Mouse (Mus musculus) stomach, postnatal 0 days (tissue): ENCODE results near the gene AL732309.1. TPM values are rescaled to one million over a fixed set of nuclear protein-coding genes. Genes with fewer than 3 reads are reported as not detected.
A peak's percentile ranks its signal among the peaks of the same experiment; 100 is the strongest.

Experiments
- ATAC-seq: fragments of 200-750 bp; cut with Nextera tagmentation; 2 replicates; pipeline ENCODE4 v1.8.0; 2017; ENCODE audit not compliant: low FRiP score, low TSS enrichment
- DNase-seq: peaks from one replicate; pipeline ENCODE4 v3.0.0-alpha.2; 2016; ENCODE audit warnings: low spot score
- H3K27ac ChIP-seq: fragments of 300-500 bp; sonication (generic); replicated peaks from 2 replicates; pipeline ENCODE4 v1.5.1; 2014; ENCODE audit warnings: mild to moderate bottlenecking, control low read depth
- H3K27me3 ChIP-seq: fragments of 300-500 bp; sonication (generic); 2 replicates; pipeline ENCODE4 v1.6.1; 2014; ENCODE audit warnings: low read length; ENCODE audit not compliant: control insufficient read depth, insufficient read depth
- H3K36me3 ChIP-seq: fragments of 300-500 bp; sonication (generic); 2 replicates; pipeline ENCODE4 v1.6.1; 2014; ENCODE audit warnings: low read length, mixed read lengths; ENCODE audit not compliant: control insufficient read depth, insufficient read depth
- H3K4me1 ChIP-seq: fragments of 300-500 bp; sonication (generic); replicated peaks from 2 replicates; pipeline ENCODE4 v1.6.1; 2014; ENCODE audit warnings: antibody characterized with exemption; ENCODE audit not compliant: control insufficient read depth, insufficient read depth
- H3K4me2 ChIP-seq: fragments of 300-500 bp; sonication (generic); replicated peaks from 2 replicates; pipeline ENCODE4 v1.6.1; 2014; ENCODE audit warnings: low read depth, mild to moderate bottlenecking, control low read depth, moderate library complexity
- H3K4me3 ChIP-seq: fragments of 300-500 bp; sonication (generic); 2 replicates; pipeline ENCODE4 v1.5.1; 2014; ENCODE audit warnings: low read depth, low read length, control low read depth
- H3K9ac ChIP-seq: fragments of 300-500 bp; sonication (generic); 2 replicates; pipeline ENCODE4 v1.6.1; 2014; ENCODE audit warnings: mild to moderate bottlenecking, low read length, control low read depth, mixed read lengths
- H3K9me3 ChIP-seq: fragments of 300-500 bp; sonication (generic); 2 replicates; pipeline ENCODE4 v1.6.1; 2016; ENCODE audit warnings: low read length; ENCODE audit not compliant: control insufficient read depth
- CTCF ChIP-seq: IDR thresholded peaks from 2 replicates; pipeline ENCODE4 v1.5.1; 2016; ENCODE audit warnings: antibody characterized with exemption, low read depth, mild to moderate bottlenecking, moderate library complexity
- EP300 ChIP-seq: optimal IDR thresholded peaks from 2 replicates; pipeline ENCODE3; 2016; ENCODE audit warnings: antibody characterized with exemption
- WGBS: fragments of 180-500 bp; shearing (Covaris S2); extraction: QIAGEN DNeasy Blood & Tissue Kit; methylation state at CpG from one replicate; pipeline ENCODE4 v1.1.7; 2014; 5-methylcytosine and 5-hydroxymethylcytosine counted together
- polyA plus RNA-seq: library from polyadenylated mRNA; unstranded; fragments of >200 nt; fragmentation: Nextera tagmentation; extraction: Ambion mirVana; gene quantifications from 2 replicates; pipeline ENCODE4 v1.2.1, GENCODE M21; 2015

The AL732309.1 gene
- polyA plus RNA-seq, result 12.8 and 16.6 TPM in 2 replicates

DNA sequence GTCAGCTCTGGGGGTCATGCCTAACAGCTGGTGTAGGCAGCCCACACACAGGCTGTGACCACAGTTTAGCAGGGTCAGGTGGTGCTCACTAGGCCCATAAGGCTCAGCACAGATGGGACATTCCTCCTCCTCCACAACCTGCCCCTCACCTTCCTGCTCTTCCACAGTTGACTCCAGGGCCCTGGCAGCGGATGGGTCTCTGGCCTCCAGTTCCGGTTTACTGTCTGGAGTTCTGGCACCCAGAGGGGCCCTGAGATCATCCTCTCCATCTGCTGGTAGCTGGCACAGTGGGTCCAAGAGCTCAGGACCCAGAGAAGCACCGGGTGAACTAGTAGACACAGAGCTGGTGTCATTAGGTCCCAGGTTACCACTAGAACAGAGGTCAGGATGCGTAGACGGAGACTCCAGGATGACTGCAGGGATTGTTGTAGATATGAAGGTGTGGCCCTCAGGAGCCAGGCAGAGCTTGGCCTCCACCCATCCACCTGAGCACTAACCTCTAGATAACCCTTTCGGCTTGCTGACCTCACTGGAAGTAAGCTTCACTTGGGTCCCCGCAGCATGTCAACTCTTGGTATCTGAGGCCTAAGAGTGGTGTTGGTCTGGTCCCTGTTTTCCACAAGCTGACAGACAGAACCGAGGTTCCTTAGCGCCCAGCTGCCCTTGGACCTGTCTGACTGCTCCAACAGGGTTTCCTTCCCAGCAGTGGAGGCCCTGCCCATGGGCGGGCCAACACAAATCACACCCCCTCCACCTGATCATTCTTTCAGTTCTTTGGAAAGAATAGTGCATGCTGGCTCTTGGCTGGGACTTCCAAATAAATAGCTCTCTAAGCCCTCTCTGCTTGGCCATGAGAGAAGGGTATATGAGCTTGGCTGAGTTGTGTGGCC is at the start of gene AL732309.1:
TSS of gene AL732309.1 (minus strand) at position 681 of the 890 bp plus-strand sequence.
- peak; percentile 78 for ATAC-seq
- Histone ChIP-seq H3K4me1 (peaks cover 4% of the 10 kb centered on the region), H3K27me3 (no peaks in the 10 kb centered on the region), H3K9me3 (no peaks in the 10 kb centered on the region), H3K36me3 (peaks cover 17% of the 10 kb centered on the region), H3K9ac (peak within 1 kb of the TSS; percentile 24), H3K27ac (peak within 1 kb of the TSS; percentile 87), H3K4me3 (0 out of 2 replicates have a peak within 1 kb of the TSS, but pooled peaks have one; percentile 8), H3K4me2 (peak within 1 kb of the TSS; percentile 35)
- 65% methylated on average over 10 of the region's 10 CpGs for WGBS
- DNase-seq, result peak; percentile 82
- TF ChIP-seq EP300 (peak; percentile 63), CTCF (no peak)

DNA sequence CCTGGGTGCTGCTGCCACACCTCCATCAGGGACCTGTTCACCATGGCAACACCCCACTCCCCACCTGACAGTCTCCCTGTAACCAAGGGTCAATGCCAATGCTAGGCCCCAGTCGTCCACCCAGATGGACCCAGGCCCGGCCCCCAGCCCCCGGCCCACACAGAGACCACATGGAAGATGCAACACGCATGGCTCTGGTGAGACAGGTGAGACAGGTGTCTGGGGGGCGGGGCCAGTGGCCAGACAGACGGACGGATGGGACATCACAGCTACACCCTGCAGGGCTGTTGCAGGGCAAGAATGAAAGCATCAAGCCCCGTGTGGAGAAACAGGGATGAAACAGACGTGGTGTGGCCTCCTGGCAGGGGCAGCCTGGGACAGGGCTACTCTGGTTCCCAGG is 47.0 kb upstream of the AL732309.1 start:
- DNase-seq (no peak), ATAC-seq (no peak)
- Histone ChIP-seq H3K4me1 (peaks cover 2% of the 10 kb centered on the region; the same call in 1 of the 2 replicates), H3K36me3 (no peaks in the 10 kb centered on the region), H3K4me2 (no peak overlapping the region), H3K9me3 (no peaks in the 10 kb centered on the region), H3K4me3 (no peak overlapping the region), H3K27ac (no peak overlapping the region), H3K9ac (no peak overlapping the region), H3K27me3 (peaks cover 8% of the 10 kb centered on the region; the same call in 1 of the 2 replicates)
- TF ChIP-seq CTCF (no peak), EP300 (no peak)
- 69% methylated on average over 9 of the region's 9 CpGs for WGBS

DNA sequence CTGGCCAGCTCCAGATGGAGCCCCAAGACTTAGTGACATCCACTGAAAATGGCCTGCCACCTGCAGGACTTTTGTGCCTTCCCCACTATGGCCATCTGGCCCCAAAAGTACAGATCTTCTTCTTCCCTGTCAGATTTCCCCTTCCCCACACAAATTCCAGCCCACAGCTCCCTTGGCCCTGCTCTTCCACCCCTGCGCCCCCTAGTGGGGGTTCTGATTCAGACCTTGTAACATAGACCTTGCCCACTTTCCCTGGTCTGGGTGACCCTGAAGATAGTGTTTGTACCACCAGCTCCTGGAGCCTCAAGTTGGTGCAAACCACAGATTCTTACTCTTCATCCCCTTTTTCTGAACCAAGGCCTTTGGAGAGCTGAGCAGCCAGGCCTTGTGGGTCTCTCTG is 46.2 kb upstream of the AL732309.1 start:
- DNase-seq, result peak; percentile 84
- Histone ChIP-seq H3K9ac (peak overlapping the region; percentile 23; the same call in 1 of the 2 replicates), H3K4me2 (peak overlapping the region; percentile 70)

DNA sequence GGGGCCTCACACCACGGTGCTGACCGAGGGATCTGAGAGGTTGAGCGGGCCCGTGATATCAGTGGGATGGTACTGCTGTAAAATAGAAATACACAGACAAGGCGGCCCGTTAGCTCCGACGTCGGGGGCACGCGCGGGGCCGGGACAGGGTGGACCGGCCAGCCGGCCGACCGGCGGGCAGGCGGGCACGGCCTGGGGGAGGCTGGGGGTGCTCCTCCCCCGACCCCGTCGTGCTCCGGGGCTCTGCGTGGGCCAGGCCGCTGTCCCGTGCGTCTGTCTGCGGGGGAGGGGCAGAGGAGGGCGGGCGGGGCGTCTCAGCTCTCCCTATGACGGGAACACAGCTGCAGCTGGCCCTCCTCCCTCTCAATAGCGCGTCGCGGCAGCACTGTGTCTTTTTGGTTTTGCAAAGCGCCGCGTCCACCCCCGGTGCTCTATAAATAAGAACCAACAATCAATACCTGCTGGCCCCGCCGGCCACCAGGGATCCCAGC is 45.4 kb upstream of the AL732309.1 start:
- no peaks in the 10 kb centered on the region for H3K9me3 ChIP-seq
- 4% methylated on average over 41 of the region's 43 CpGs for WGBS
- TF ChIP-seq EP300 (no peak), CTCF (no peak)
- H3K4me1 ChIP-seq, result peaks cover 8% of the 10 kb centered on the region; the same call in 1 of the 2 replicates
- H3K36me3 ChIP-seq, result no peaks in the 10 kb centered on the region
- no peak overlapping the region for H3K27ac ChIP-seq
- peak overlapping the region; percentile 38 for H3K4me3 ChIP-seq
- peak overlapping the region; percentile 70 for H3K4me2 ChIP-seq
- peaks cover 8% of the 10 kb centered on the region; the same call in 1 of the 2 replicates for H3K27me3 ChIP-seq
- peak; percentile 66 for DNase-seq
- peak overlapping the region; percentile 23 for H3K9ac ChIP-seq
- ATAC-seq, result no peak; the same call in 1 of the 2 replicates

More for the DNA sequence above, 46.2 kb upstream of the AL732309.1 start:
- H3K4me3 ChIP-seq, result peak overlapping the region; percentile 38; the same call in 1 of the 2 replicates
- WGBS, result 0% methylated on average over 1 of the region's 1 CpGs
- ATAC-seq, result no peak; the same call in 1 of the 2 replicates
- H3K27ac ChIP-seq, result no peak overlapping the region
- H3K4me1 ChIP-seq, result peaks cover 8% of the 10 kb centered on the region; the same call in 1 of the 2 replicates
- peaks cover 8% of the 10 kb centered on the region; the same call in 1 of the 2 replicates for H3K27me3 ChIP-seq
- H3K36me3 ChIP-seq, result no peaks in the 10 kb centered on the region
- H3K9me3 ChIP-seq, result no peaks in the 10 kb centered on the region
- TF ChIP-seq EP300 (no peak), CTCF (peak; percentile 93)

DNA sequence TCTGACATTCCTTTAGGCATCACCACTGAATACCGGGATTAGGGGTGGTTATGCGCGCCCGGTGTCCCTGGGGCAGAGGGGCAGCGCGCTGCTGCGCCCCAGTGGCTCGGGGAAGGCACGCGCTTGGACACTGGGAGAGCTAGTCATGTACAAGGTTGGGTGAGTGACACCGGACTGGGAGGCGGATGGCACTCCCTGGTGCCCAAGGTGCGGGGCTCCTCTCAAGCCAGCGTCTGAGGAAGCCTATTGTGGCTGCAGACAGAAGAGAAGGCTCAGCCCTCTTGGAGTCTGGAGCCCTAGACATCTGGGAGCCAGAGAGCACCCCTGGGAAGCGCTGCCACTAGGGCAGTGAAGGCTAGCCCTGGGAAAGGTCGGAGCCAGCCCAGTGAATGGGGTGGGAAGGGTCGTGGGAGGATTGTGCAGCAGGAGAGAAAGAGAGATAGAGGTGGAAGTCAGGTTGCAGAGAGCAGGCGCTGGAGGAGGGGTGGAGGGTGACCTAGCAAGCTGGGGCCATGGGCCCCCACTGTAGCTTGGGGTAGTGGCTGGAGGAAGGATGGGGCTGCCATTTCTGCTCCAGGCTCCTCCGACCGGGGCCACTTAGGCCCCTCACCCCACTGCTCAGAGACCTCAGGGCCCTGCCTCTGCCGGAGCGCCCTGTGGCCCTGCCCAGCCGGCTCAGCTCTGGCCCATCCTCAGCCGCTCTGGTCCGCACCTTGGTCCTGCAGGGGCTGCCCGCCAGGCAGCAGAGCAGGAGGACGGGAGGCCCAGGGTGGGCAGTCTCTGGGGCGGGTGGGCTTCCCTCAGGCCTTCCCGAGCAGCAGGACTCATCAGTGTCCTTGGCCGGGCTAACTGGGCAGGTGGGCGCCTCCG is 44.8 kb upstream of the AL732309.1 start:
- DNase-seq, result peak; percentile 48
- Histone ChIP-seq H3K27ac (peak overlapping the region; percentile 30; the same call in 1 of the 2 replicates), H3K4me1 (peaks cover 8% of the 10 kb centered on the region; the same call in 1 of the 2 replicates), H3K36me3 (no peaks in the 10 kb centered on the region), H3K9me3 (no peaks in the 10 kb centered on the region), H3K9ac (peak overlapping the region; percentile 23), H3K4me2 (peak overlapping the region; percentile 70), H3K27me3 (peaks cover 8% of the 10 kb centered on the region; the same call in 1 of the 2 replicates), H3K4me3 (peak overlapping the region; percentile 38)
- 8% methylated on average over 31 of the region's 32 CpGs for WGBS
- TF ChIP-seq EP300 (no peak), CTCF (peak; percentile 27; the same call in 1 of the 2 replicates)
- no peak for ATAC-seq
